Mouse (Mus musculus) CH12.LX (cell line): ENCODE data around the gene Ufsp2. TPM values are rescaled to one million over a fixed set of nuclear protein-coding genes. Genes with fewer than 3 reads are reported as not detected.

Experiments
- DNase-seq: peaks from one replicate; pipeline ENCODE4 v3.0.0-alpha.2; 2013; ENCODE audit errors: extremely low read depth
- H3K27ac ChIP-seq: 2 replicates; pipeline ENCODE4 v1.5.1; 2012; ENCODE audit warnings: low read depth, mild to moderate bottlenecking, control low read depth, moderate library complexity; ENCODE audit not compliant: insufficient read depth
- H3K27me3 ChIP-seq: replicated peaks from 2 replicates; pipeline ENCODE3; 2012; ENCODE audit warnings: inconsistent platforms
- H3K36me3 ChIP-seq, 2 experiments: replicated peaks in 1 of 2; 2 replicates each; pipeline versions ENCODE3 to v1.6.1; 2012; ENCODE audit warnings: inconsistent platforms in 1 of 2, low read length in 1 of 2, mild to moderate bottlenecking in 1 of 2, mixed read lengths in 1 of 2, moderate library complexity in 1 of 2; ENCODE audit not compliant: control insufficient read depth in 1 of 2, insufficient read depth in 1 of 2
- H3K4me1 ChIP-seq, 2 experiments: 2 replicates each; pipeline ENCODE4 v1.6.1; 2012; ENCODE audit warnings: inconsistent platforms in 1 of 2, moderate library complexity in 1 of 2; ENCODE audit not compliant: insufficient read depth in 2 of 2, control insufficient read depth in 1 of 2
- H3K4me2 ChIP-seq: 2 replicates; pipeline ENCODE4 v1.6.1; 2012; ENCODE audit warnings: low read depth, mild to moderate bottlenecking, control low read depth; ENCODE audit not compliant: poor library complexity, insufficient read depth, severe bottlenecking
- H3K4me3 ChIP-seq, 3 experiments: fragments of 150-350 bp in 1 of 3; sonication (generic) in 1 of 3; replicated peaks in 1 of 3; 2 replicates each; pipeline versions ENCODE3 to v1.5.1; 2011 to 2012; ENCODE audit warnings: low read depth in 2 of 3, low read length in 2 of 3, mild to moderate bottlenecking in 2 of 3, moderate library complexity in 2 of 3, control low read depth in 1 of 3, improper control_type of control experiment in 1 of 3, inconsistent platforms in 1 of 3, mixed read lengths in 1 of 3; ENCODE audit not compliant: poor library complexity in 1 of 3
- H3K79me2 ChIP-seq: replicated peaks from 2 replicates; pipeline ENCODE4 v1.6.1; 2012; ENCODE audit warnings: mild to moderate bottlenecking, moderate library complexity; ENCODE audit not compliant: control insufficient read depth, poor library complexity, insufficient read depth, severe bottlenecking; ENCODE audit errors: extremely low read depth
- H3K9ac ChIP-seq: 2 replicates; pipeline ENCODE4 v1.6.1; 2012; ENCODE audit warnings: low read depth, mild to moderate bottlenecking, control low read depth, moderate library complexity; ENCODE audit not compliant: insufficient read depth
- H3K9me3 ChIP-seq: replicated peaks from 2 replicates; pipeline ENCODE3; 2012; ENCODE audit warnings: low read length, inconsistent platforms, mixed read lengths
- BHLHE40 ChIP-seq: IDR thresholded peaks from 2 replicates; pipeline ENCODE4 v1.6.1; 2011; ENCODE audit warnings: mild to moderate bottlenecking, low read depth, low read length, improper control_type of control experiment
- CTCF ChIP-seq, 2 experiments: IDR thresholded peaks in 1 of 2; conservative IDR thresholded peaks in 1 of 2; 2 replicates each; pipeline ENCODE4 v1.5.1; 2011 to 2012; ENCODE audit warnings: low read depth in 2 of 2, low read length in 2 of 2, improper control_type of control experiment in 1 of 2, inconsistent platforms in 1 of 2, mild to moderate bottlenecking in 1 of 2, moderate library complexity in 1 of 2
- E2F4 ChIP-seq: IDR thresholded peaks from 2 replicates; pipeline ENCODE4 v1.6.1; 2011; ENCODE audit warnings: low read depth, low read length, improper control_type of control experiment; ENCODE audit not compliant: insufficient replicate concordance
- EP300 ChIP-seq: IDR thresholded peaks from 2 replicates; pipeline ENCODE4 v1.6.1; 2011; ENCODE audit warnings: low read length, improper control_type of control experiment
- ETS1 ChIP-seq: conservative IDR thresholded peaks from 2 replicates; pipeline ENCODE4 v1.6.1; 2012; ENCODE audit warnings: low read depth, mild to moderate bottlenecking, inconsistent platforms, low read length, improper control_type of control experiment, moderate library complexity
- GABPA ChIP-seq: IDR thresholded peaks from 2 replicates; pipeline ENCODE4 v1.6.1; 2012; ENCODE audit warnings: low read depth, low read length, improper control_type of control experiment, inconsistent platforms; ENCODE audit not compliant: insufficient replicate concordance
- IRF4 ChIP-seq: IDR thresholded peaks from 2 replicates; pipeline ENCODE4 v1.6.1; 2014; ENCODE audit warnings: low read depth, mild to moderate bottlenecking, inconsistent platforms, low read length, improper control_type of control experiment
- JUN ChIP-seq: IDR thresholded peaks from 2 replicates; pipeline ENCODE4 v1.6.1; 2011; ENCODE audit warnings: low read depth, mild to moderate bottlenecking, low read length, improper control_type of control experiment, moderate library complexity; ENCODE audit not compliant: insufficient read depth
- JUND ChIP-seq: conservative IDR thresholded peaks from 2 replicates; pipeline ENCODE4 v1.6.1; 2011; ENCODE audit warnings: low read depth, low read length, improper control_type of control experiment
- KAT2A ChIP-seq: IDR thresholded peaks from 2 replicates; pipeline ENCODE4 v1.6.1; 2012; ENCODE audit warnings: low read length, improper control_type of control experiment, inconsistent platforms; ENCODE audit not compliant: insufficient replicate concordance
- MAFK ChIP-seq: IDR thresholded peaks from 2 replicates; pipeline ENCODE4 v1.6.1; 2011; ENCODE audit warnings: low read length, improper control_type of control experiment; ENCODE audit not compliant: insufficient replicate concordance
- MAX ChIP-seq: IDR thresholded peaks from 2 replicates; pipeline ENCODE4 v1.6.1; 2011; ENCODE audit warnings: low read length, improper control_type of control experiment
- MEF2A ChIP-seq: IDR thresholded peaks from 2 replicates; pipeline ENCODE4 v1.6.1; 2014; ENCODE audit warnings: low read depth, mild to moderate bottlenecking, inconsistent platforms, low read length, improper control_type of control experiment, borderline replicate concordance
- MXI1 ChIP-seq: IDR thresholded peaks from 2 replicates; pipeline ENCODE4 v1.6.1; 2011; ENCODE audit warnings: mild to moderate bottlenecking, low read depth, low read length, improper control_type of control experiment
- MYC ChIP-seq: IDR thresholded peaks from 2 replicates; pipeline ENCODE4 v1.6.1; 2011; ENCODE audit warnings: low read depth, mild to moderate bottlenecking, improper control_type of control experiment, low read length
- NELFE ChIP-seq: IDR thresholded peaks from 2 replicates; pipeline ENCODE4 v1.6.1; 2011; ENCODE audit warnings: low read depth, low read length, improper control_type of control experiment
- NRF1 ChIP-seq: IDR thresholded peaks from 2 replicates; pipeline ENCODE4 v1.6.1; 2014; ENCODE audit warnings: low read depth, mild to moderate bottlenecking, inconsistent platforms, low read length, improper control_type of control experiment, moderate library complexity
- POLR2AphosphoS2 ChIP-seq: IDR thresholded peaks from 2 replicates; pipeline ENCODE4 v1.6.1; 2011; ENCODE audit warnings: low read depth, low read length, improper control_type of control experiment
- SIN3A ChIP-seq: IDR thresholded peaks from 2 replicates; pipeline ENCODE4 v1.6.1; 2012; ENCODE audit warnings: low read length, improper control_type of control experiment, inconsistent platforms
- SMC3 ChIP-seq: IDR thresholded peaks from 2 replicates; pipeline ENCODE4 v1.6.1; 2011; ENCODE audit warnings: low read depth, low read length, improper control_type of control experiment
- TBP ChIP-seq: conservative IDR thresholded peaks from 2 replicates; pipeline ENCODE4 v1.6.1; 2011; ENCODE audit warnings: low read depth, low read length, improper control_type of control experiment
- TCF12 ChIP-seq: IDR thresholded peaks from 2 replicates; pipeline ENCODE4 v1.6.1; 2014; ENCODE audit warnings: low read depth, mild to moderate bottlenecking, inconsistent platforms, low read length, improper control_type of control experiment
- UBTF ChIP-seq: IDR thresholded peaks from 2 replicates; pipeline ENCODE4 v1.6.1; 2012; ENCODE audit warnings: low read depth, mild to moderate bottlenecking, inconsistent platforms, low read length, improper control_type of control experiment, moderate library complexity
- USF1 ChIP-seq: IDR thresholded peaks from 2 replicates; pipeline ENCODE4 v1.6.1; 2014; ENCODE audit warnings: low read depth, mild to moderate bottlenecking, inconsistent platforms, low read length, improper control_type of control experiment
- USF2 ChIP-seq: conservative IDR thresholded peaks from 2 replicates; pipeline ENCODE4 v1.6.1; 2011; ENCODE audit warnings: low read depth, low read length, improper control_type of control experiment
- ZC3H11A ChIP-seq: IDR thresholded peaks from 2 replicates; pipeline ENCODE4 v1.6.1; 2012; ENCODE audit warnings: low read depth, mild to moderate bottlenecking, inconsistent platforms, low read length, improper control_type of control experiment
- ZKSCAN1 ChIP-seq: IDR thresholded peaks from 2 replicates; pipeline ENCODE4 v1.6.1; 2012; ENCODE audit warnings: low read depth, inconsistent platforms, low read length, improper control_type of control experiment, borderline replicate concordance
- ZMIZ1 ChIP-seq: IDR thresholded peaks from 2 replicates; pipeline ENCODE4 v1.6.1; 2012; ENCODE audit warnings: low read depth, mild to moderate bottlenecking, inconsistent platforms, low read length, improper control_type of control experiment
- ZNF384 ChIP-seq: IDR thresholded peaks from 2 replicates; pipeline ENCODE4 v1.6.1; 2012; ENCODE audit warnings: low read depth, low read length, improper control_type of control experiment, inconsistent platforms
- dilution Hi-C: fragments of 300-500 bp; cut with MboI; formaldehyde crosslinking; loops from 2 replicates; pipeline ENCODE4 v1.14.3; 2020; ENCODE audit warnings: low sequenced_read_pairs; ENCODE audit not compliant: extremely low pct_unique_long_range_greater_than_20kb, extremely low pct_ligation_motif_present
- in situ Hi-C: fragments of 300-500 bp; cut with MboI; formaldehyde crosslinking; loops from 3 replicates; pipeline ENCODE4 v1.14.3; 2019; ENCODE audit warnings: low sequenced_read_pairs, low pct_ligation_motif_present, low pct_unique_long_range_greater_than_20kb, mixed read lengths
- polyA plus RNA-seq: library from polyadenylated mRNA; unstranded; fragments of >175 nt; gene quantifications from 2 replicates; pipeline ENCODE4 v1.2.1, GENCODE M21; 2012; ENCODE audit warnings: low read depth; ENCODE audit not compliant: insufficient read length
- total RNA-seq, 2 experiments: library from RNA; depleted of rRNA; stranded (reverse); fragments of 300-350 nt in 1 of 2; fragments of >200 nt in 1 of 2; gene quantifications; 2 replicates each; pipeline ENCODE4 v1.2.3; 2012 to 2014

Gene Ufsp2
- total and polyA plus RNA-seq, 3 experiments: 50.1 to 105 (median 51.2) TPM

DNA sequence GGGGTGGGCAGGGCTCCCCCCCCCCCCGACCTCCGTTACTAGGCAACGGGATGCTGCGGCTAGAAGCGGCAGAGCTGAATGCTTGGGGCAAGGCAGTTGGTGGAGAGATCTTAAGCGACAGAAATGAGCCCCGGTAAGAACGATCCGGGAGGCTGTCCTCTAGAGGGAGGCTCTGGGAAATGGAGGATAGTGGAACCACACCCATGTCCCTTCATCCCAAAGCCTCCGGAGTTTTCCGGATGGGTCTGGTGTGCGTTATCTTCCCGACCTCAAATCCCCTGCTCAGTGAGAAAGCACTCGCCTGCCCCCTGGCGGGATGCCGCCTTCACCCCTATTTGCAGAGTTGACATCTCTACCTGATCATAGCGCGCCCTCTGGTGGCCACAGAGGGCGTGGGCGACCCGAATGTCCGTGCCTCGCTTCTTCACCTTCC lies 40.7 kb upstream of the Ufsp2 start, which contains the start of gene Ccdc110:
TSS of gene Ccdc110 (plus strand) at position 38 of the 433 bp plus-strand sequence.
- peak; percentile 88 for DNase-seq
- Histone ChIP-seq H3K4me1 (peaks cover 0 to 5% of the 10 kb centered on the region in 2 experiments; a peak in 2 of 4 replicates), H3K4me2 (peak within 1 kb of the TSS; percentile 84), H3K27ac (no peak within 1 kb of the TSS), H3K9ac (no peak within 1 kb of the TSS), H3K4me3 (no peak within 1 kb of the TSS), H3K27me3 (no peaks in the 10 kb centered on the region), H3K79me2 (no peaks in the 10 kb centered on the region), H3K9me3 (peaks cover 2% of the 10 kb centered on the region), H3K36me3 (no peaks in the 10 kb centered on the region)
- peak; percentile 99 for TF ChIP-seq ZC3H11A
- no peak for TF ChIP-seq TBP
- no peak for TF ChIP-seq ZMIZ1
- no peak for TF ChIP-seq USF1
- 0 out of 2 replicates have a peak, but pooled peaks have one; percentile 23 for TF ChIP-seq TCF12
- no peak for TF ChIP-seq MAX
- TF ChIP-seq IRF4: peak; percentile 54
- no peak for TF ChIP-seq MXI1
- 0 out of 2 replicates have a peak, but pooled peaks have one; percentile 31 for TF ChIP-seq NRF1
- TF ChIP-seq ETS1: no peak
- no peak for TF ChIP-seq KAT2A
- peak; percentile 96 to 100 for TF ChIP-seq CTCF (conservative IDR thresholded peaks at IDR 0.05 in 1 of 2, IDR thresholded peaks at IDR 0.05 in 1 of 2; ENCODE audit: low read depth in 2 of 2, low read length in 2 of 2)
- peak; percentile 43; the same call in 1 of the 2 replicates for TF ChIP-seq MEF2A
- no peak for TF ChIP-seq UBTF
- TF ChIP-seq JUN: no peak
- TF ChIP-seq MYC: no peak
- no peak for TF ChIP-seq JUND
- TF ChIP-seq SIN3A: 0 out of 2 replicates have a peak, but pooled peaks have one; percentile 42
- no peak for TF ChIP-seq E2F4
- TF ChIP-seq EP300: no peak
- TF ChIP-seq ZKSCAN1: no peak
- TF ChIP-seq BHLHE40: no peak
- no peak for TF ChIP-seq USF2
- no peak for TF ChIP-seq GABPA
- TF ChIP-seq POLR2AphosphoS2: no peak
- no peak for TF ChIP-seq ZNF384
- peak; percentile 93; the same call in 1 of the 2 replicates for TF ChIP-seq NELFE
- TF ChIP-seq MAFK: no peak; the same call in 1 of the 2 replicates
- TF ChIP-seq SMC3: peak; percentile 100
- dilution Hi-C loops (no loop called here), in situ Hi-C loops (loop anchor here (5.0 to 10.0 kb wide), 2 partner anchors 117 to 480 kb away; no protein-coding TSS in a partner anchor)
